Mouse (Mus musculus) ES-Bruce4 (cell line): ENCODE measurements at regions not wholly inside any gene's neighbourhood (a gene's known extent, or its start where the extent isn't known, plus 50 kb on each side); places are given as distances from the start of the nearest gene placed in this dataset.

Experiments used
- H3K27ac ChIP-seq: 2 replicates; pipeline ENCODE4 v1.5.1; 2012; ENCODE audit warnings: low read length, inconsistent platforms; ENCODE audit not compliant: insufficient read depth
- H3K27me3 ChIP-seq: 2 replicates; pipeline ENCODE4 v1.6.1; 2012; ENCODE audit warnings: mild to moderate bottlenecking, low read length, inconsistent platforms; ENCODE audit not compliant: control insufficient read depth, poor library complexity, insufficient read depth, severe bottlenecking
- H3K36me3 ChIP-seq: 2 replicates; pipeline ENCODE4 v1.6.1; 2012; ENCODE audit warnings: inconsistent platforms, mild to moderate bottlenecking, low read length, moderate library complexity; ENCODE audit not compliant: control insufficient read depth, poor library complexity, insufficient read depth, severe bottlenecking
- H3K4me1 ChIP-seq: one replicate; pipeline ENCODE4 v1.8.1; 2011; ENCODE audit warnings: low read length; ENCODE audit not compliant: control insufficient read depth, insufficient read depth
- H3K4me3 ChIP-seq: 2 replicates; pipeline ENCODE4 v1.5.1; 2011; ENCODE audit warnings: low read depth, mild to moderate bottlenecking, low read length
- H3K9ac ChIP-seq: 2 replicates; pipeline ENCODE4 v1.6.1; 2012; ENCODE audit warnings: low read depth, mild to moderate bottlenecking, inconsistent platforms; ENCODE audit not compliant: poor library complexity, severe bottlenecking
- H3K9me3 ChIP-seq: replicated peaks from 2 replicates; pipeline ENCODE4 v1.6.1; 2012; ENCODE audit warnings: mild to moderate bottlenecking, low read length, inconsistent platforms; ENCODE audit not compliant: control insufficient read depth, poor library complexity, insufficient read depth, severe bottlenecking
- CTCF ChIP-seq: IDR thresholded peaks from one replicate; pipeline ENCODE4 v1.8.1; 2011; ENCODE audit warnings: low read depth, low read length
- EP300 ChIP-seq: IDR thresholded peaks from 2 replicates; pipeline ENCODE4 v1.6.1; 2011; ENCODE audit warnings: low read depth, low read length; ENCODE audit not compliant: insufficient read depth
- POLR2A ChIP-seq: IDR thresholded peaks from one replicate; pipeline ENCODE4 v1.8.1; 2011; ENCODE audit warnings: low read length; ENCODE audit not compliant: insufficient read depth

- no peaks in the 10 kb centered on the region for H3K36me3 ChIP-seq
- no peak overlapping the region for H3K9ac ChIP-seq
- peaks cover 5% of the 10 kb centered on the region; the same call in 1 of the 2 replicates for H3K9me3 ChIP-seq
- H3K4me1 ChIP-seq, result no peaks in the 10 kb centered on the region
- TF ChIP-seq EP300 (no peak), POLR2A (no peak), CTCF (no peak)
- no peak overlapping the region for H3K27ac ChIP-seq
- no peaks in the 10 kb centered on the region for H3K27me3 ChIP-seq
- no peak overlapping the region for H3K4me3 ChIP-seq
These were observed 93.4 kb upstream of the Gas1 start for GRCm38 (mm10) chr13:60270526-60270925.

- Histone ChIP-seq H3K27me3 (no peaks in the 10 kb centered on the region), H3K4me3 (no peak overlapping the region), H3K9me3 (peaks cover 5% of the 10 kb centered on the region; the same call in 1 of the 2 replicates), H3K4me1 (no peaks in the 10 kb centered on the region), H3K36me3 (no peaks in the 10 kb centered on the region), H3K9ac (no peak overlapping the region), H3K27ac (no peak overlapping the region)
- TF ChIP-seq EP300 (no peak), CTCF (no peak), POLR2A (no peak)
These were observed 96.2 kb upstream of the Gas1 start for GRCm38 (mm10) chr13:60273331-60273730.

GRCm38 (mm10) chr13:60282543-60283251 is 105.5 kb upstream of the Gas1 start:
- Histone ChIP-seq H3K4me1 (no peaks in the 10 kb centered on the region), H3K36me3 (no peaks in the 10 kb centered on the region), H3K9me3 (no peaks in the 10 kb centered on the region), H3K27ac (no peak overlapping the region), H3K9ac (no peak overlapping the region), H3K4me3 (no peak overlapping the region), H3K27me3 (no peaks in the 10 kb centered on the region)
- TF ChIP-seq POLR2A (no peak), EP300 (no peak), CTCF (no peak)

- no peaks in the 10 kb centered on the region for H3K36me3 ChIP-seq
- no peak overlapping the region for H3K9ac ChIP-seq
- no peak overlapping the region for H3K4me3 ChIP-seq
- H3K9me3 ChIP-seq, result no peaks in the 10 kb centered on the region
- no peak for TF ChIP-seq CTCF
- TF ChIP-seq POLR2A, result no peak
- no peaks in the 10 kb centered on the region for H3K4me1 ChIP-seq
- no peak overlapping the region for H3K27ac ChIP-seq
- H3K27me3 ChIP-seq, result no peaks in the 10 kb centered on the region
These were observed 109.5 kb upstream of the Gas1 start for GRCm38 (mm10) chr13:60286525-60287224.

- H3K27me3 ChIP-seq, result no peaks in the 10 kb centered on the region
- H3K9ac ChIP-seq, result no peak overlapping the region
- no peak overlapping the region for H3K27ac ChIP-seq
- H3K4me1 ChIP-seq, result no peaks in the 10 kb centered on the region
- H3K9me3 ChIP-seq, result no peaks in the 10 kb centered on the region
- TF ChIP-seq CTCF, result no peak
- no peak for TF ChIP-seq POLR2A
- no peak for TF ChIP-seq EP300
- H3K36me3 ChIP-seq, result no peaks in the 10 kb centered on the region
- H3K4me3 ChIP-seq, result no peak overlapping the region
These were observed 112.5 kb upstream of the Gas1 start for GRCm38 (mm10) chr13:60289650-60290049.

- Histone ChIP-seq H3K9ac (no peak overlapping the region), H3K4me3 (no peak overlapping the region), H3K27ac (no peak overlapping the region), H3K9me3 (no peaks in the 10 kb centered on the region), H3K4me1 (no peaks in the 10 kb centered on the region), H3K27me3 (no peaks in the 10 kb centered on the region), H3K36me3 (no peaks in the 10 kb centered on the region)
- no peak for TF ChIP-seq EP300
- TF ChIP-seq CTCF, result no peak
- TF ChIP-seq POLR2A, result no peak
These were observed 113.7 kb upstream of the Gas1 start for GRCm38 (mm10) chr13:60290820-60291219.
